In genomic region chr1:161463388-161464085, GRCm38 (mm10) we compare ENCODE assay signal across 10 mouse cellular contexts. TPM values are rescaled to one million over a fixed set of nuclear protein-coding genes. Genes with fewer than 3 reads are reported as not detected.
A peak's percentile ranks its signal among the peaks of the same experiment; 100 is the strongest.
DNase-seq lines count a peak whose midpoint lies in the region; ATAC-seq lines count a peak whose summit lies in the region.
"Had no signal": no experiment of that assay in that cellular context is flagged by ENCODE, and none has a peak within 500 bp of the region (broad histone marks: within the 10 kb centered on the region; RNA-seq: fewer than 3 reads in every experiment).

No protein-coding gene starts in this region.

- H3K36me3 ChIP-seq in limb, embryonic 15.5 days: no peaks in the 10 kb centered on the region
- no peaks in the 10 kb centered on the region for H3K36me3 ChIP-seq in hindbrain, embryonic 14.5 days (replicated peaks; ENCODE audit: control insufficient read depth, insufficient read depth)
- H3K36me3 ChIP-seq: heart, embryonic 13.5 days; neural tube, embryonic 12.5 days had no signal

- WGBS in limb, embryonic 15.5 days: 44% methylated on average over 2 of the region's 2 CpGs
- WGBS in hindbrain, embryonic 14.5 days: 67% methylated on average over 2 of the region's 2 CpGs

- peaks cover 3% of the 10 kb centered on the region for H3K4me1 ChIP-seq in brown adipose tissue, adult 24 weeks (ENCODE audit: control insufficient read depth, insufficient read depth, insufficient read length, low read length)
- peaks cover 14% of the 10 kb centered on the region for H3K4me1 ChIP-seq in limb, embryonic 15.5 days
- H3K4me1 ChIP-seq in hindbrain, embryonic 14.5 days (replicated peaks; ENCODE audit: control insufficient read depth, insufficient read depth, low read length): no peaks in the 10 kb centered on the region
- H3K4me1 ChIP-seq: neural tube, embryonic 12.5 days had no signal

- H3K27me3 ChIP-seq in limb, embryonic 15.5 days: no peaks in the 10 kb centered on the region
- H3K27me3 ChIP-seq in hindbrain, embryonic 14.5 days (ENCODE audit: control insufficient read depth, insufficient read depth, low read length): no peaks in the 10 kb centered on the region
- H3K27me3 ChIP-seq: heart, embryonic 13.5 days; neural tube, embryonic 12.5 days had no signal

- no peaks in the 10 kb centered on the region for H3K9me3 ChIP-seq in limb, embryonic 15.5 days
- no peaks in the 10 kb centered on the region for H3K9me3 ChIP-seq in hindbrain, embryonic 14.5 days (ENCODE audit: control insufficient read depth, low read length)
- H3K9me3 ChIP-seq: heart, embryonic 13.5 days; neural tube, embryonic 12.5 days had no signal

- no peak overlapping the region for H3K9ac ChIP-seq in limb, embryonic 15.5 days
- no peak overlapping the region for H3K9ac ChIP-seq in hindbrain, embryonic 14.5 days
- H3K9ac ChIP-seq: heart, embryonic 13.5 days; neural tube, embryonic 12.5 days had no signal

- no peak overlapping the region for H3K4me2 ChIP-seq in limb, embryonic 15.5 days
- no peak overlapping the region for H3K4me2 ChIP-seq in hindbrain, embryonic 14.5 days (replicated peaks)
- H3K4me2 ChIP-seq: heart, embryonic 13.5 days; neural tube, embryonic 12.5 days had no signal

- ATAC-seq in limb, embryonic 15.5 days (ENCODE audit: insufficient number of reproducible peaks, low FRiP score, low TSS enrichment, low read depth): no peak
- ATAC-seq in hindbrain, embryonic 14.5 days (ENCODE audit: low FRiP score): no peak

- H3K27ac ChIP-seq in brown adipose tissue, adult 24 weeks (replicated peaks; ENCODE audit: low read depth, low read length): peak overlapping the region; percentile 79
- peak overlapping the region; percentile 60 for H3K27ac ChIP-seq in limb, embryonic 15.5 days
- H3K27ac ChIP-seq in hindbrain, embryonic 14.5 days: no peak overlapping the region
- H3K27ac ChIP-seq: heart, embryonic 13.5 days; neural tube, embryonic 12.5 days had no signal

- no peak overlapping the region for H3K4me3 ChIP-seq in brown adipose tissue, adult 24 weeks (ENCODE audit: insufficient read depth, low read depth, low read length)
- H3K4me3 ChIP-seq in limb, embryonic 15.5 days: no peak overlapping the region
- H3K4me3 ChIP-seq in hindbrain, embryonic 14.5 days (replicated peaks; ENCODE audit: low read length): no peak overlapping the region
- H3K4me3 ChIP-seq: heart, embryonic 13.5 days; neural tube, embryonic 12.5 days had no signal

- peak; percentile 20 for DNase-seq in layer of hippocampus, adult 11-12 months (ENCODE audit: low spot score)
- no peak for DNase-seq in layer of hippocampus, postnatal 36 days
- DNase-seq in heart, postnatal 4 days: peak; percentile 37
- no peak for DNase-seq in hindbrain, embryonic 14.5 days (ENCODE audit: low spot score)
- no peak for DNase-seq in cerebellum, adult 8-10 months
- DNase-seq in thymus, postnatal 14 days: no peak

RNA-seq across cellular contexts. Expression of gene Tnfsf18, which starts 30.9 kb away (rescaled TPM):
- total RNA-seq in layer of hippocampus, postnatal 36 days (2021): not detected
- not detected in 2 replicates for polyA plus RNA-seq in brown adipose tissue, adult 24 weeks (2012; ENCODE audit: insufficient read depth, insufficient read length, missing spikeins)
- total RNA-seq in heart, postnatal 4 days (2021): not detected
- polyA plus RNA-seq in limb, embryonic 15.5 days (2015; fragmentation: Nextera tagmentation; extraction: Ambion mirVana): 0.18 and 0.19 TPM in 2 replicates
- 0.19 TPM in 1 of 2 replicates, not detected in the other for polyA plus RNA-seq in hindbrain, embryonic 14.5 days (2014; fragmentation: Nextera tagmentation; extraction: Ambion mirVana)

Comparison
In these comparisons a context has a peak if more than half of its experiments do, and no peak if none do; other contexts are left out.
1. DNase-seq: peak in layer of hippocampus, adult 11-12 months (single experiment) and heart, postnatal 4 days (single experiment); none in layer of hippocampus, postnatal 36 days (0 of 2), hindbrain, embryonic 14.5 days (single experiment), cerebellum, adult 8-10 months (single experiment) and thymus, postnatal 14 days (single experiment).